Mouse (Mus musculus): ENCODE measurements around the gene Amph. TPM values are rescaled to one million over a fixed set of nuclear protein-coding genes. Genes with fewer than 3 reads are reported as not detected.

Gene Amph
- total RNA-seq, 2 experiments from 2014 or later = not detected

Other genes starting within 250 kb of the Amph start
- gene Vps41, start 230.9 kb upstream of the Amph start, total RNA-seq (2015) = 37.9 and 43.2 TPM in 2 replicates
- gene Vps41, start 230.9 kb upstream of the Amph start, total RNA-seq (2017) = 46.9 and 50.1 TPM in 2 replicates

All from megakaryocyte progenitor cell, adult 5-6 weeks (primary cell).